Mouse (Mus musculus): ENCODE results near the gene Prss2. TPM values are rescaled to one million over a fixed set of nuclear protein-coding genes. Genes with fewer than 3 reads are reported as not detected.
"Not testable (repeated sequence)": the region's sequence is repeated elsewhere in the genome, so short reads cannot be mapped to it uniquely, and the experiment has no call there.

Gene Prss2
- total RNA-seq, 2 experiments from 2014 or later = not detected

GRCm38 (mm10) chr6:41556389-41556788 is 34.8 kb downstream of the Prss2 start:
- DNase-seq = no peak

- DNase-seq = no peak
Observed at GRCm38 (mm10) chr6:41557468-41557867, 35.9 kb downstream of the Prss2 start.

- DNase-seq = no peak
Observed at GRCm38 (mm10) chr6:41558271-41558670, 36.7 kb downstream of the Prss2 start.

- DNase-seq = no peak
Observed at GRCm38 (mm10) chr6:41559331-41559730, 37.7 kb downstream of the Prss2 start.

- no peak for DNase-seq
Observed at GRCm38 (mm10) chr6:41560273-41560672, 38.7 kb downstream of the Prss2 start.

GRCm38 (mm10) chr6:41562598-41562997 is 41.0 kb downstream of the Prss2 start:
- DNase-seq = no peak

GRCm38 (mm10) chr6:41563104-41563951 is 41.7 kb downstream of the Prss2 start:
- DNase-seq = not testable (repeated sequence)

- no peak for DNase-seq
Observed at GRCm38 (mm10) chr6:41565261-41565660, 43.7 kb downstream of the Prss2 start.

GRCm38 (mm10) chr6:41566965-41567364 is 45.4 kb downstream of the Prss2 start:
- DNase-seq = no peak

GRCm38 (mm10) chr6:41569078-41569477 is 47.5 kb downstream of the Prss2 start:
- no peak for DNase-seq

Other genes with a start within 250 kb of the Prss2 start
- gene Try4, start 219.5 kb upstream of the Prss2 start, total RNA-seq (2021) = not detected
- not detected for gene Try5, start 204.9 kb upstream of the Prss2 start, total RNA-seq (2021)
- gene Try10, start 167.7 kb upstream of the Prss2 start, total RNA-seq (2021) = not detected
- not detected for gene Prss3, start 144.1 kb upstream of the Prss2 start, total RNA-seq (2021)
- not detected for gene Gm5771, start 129.4 kb upstream of the Prss2 start, total RNA-seq (2021)
- gene Gm10334, start 75.6 kb upstream of the Prss2 start, total RNA-seq (2021) = not detected
- not detected for gene Prss1, start 62.9 kb upstream of the Prss2 start, total RNA-seq (2021)
- 1 to 10 TPM; 2.2 to 4.7 TPM for gene Ephb6, start 83.7 kb downstream of the Prss2 start, total RNA-seq (2021)
- not detected for gene Trpv6, start 114.6 kb downstream of the Prss2 start, total RNA-seq (2021)
- not detected for gene Trpv5, start 159.0 kb downstream of the Prss2 start, total RNA-seq (2021)
- not detected for gene Llcfc1, start 162.6 kb downstream of the Prss2 start, total RNA-seq (2021)
- 1 to 10 TPM in 1 of 2 experiments, not detected in 1; 2.3 TPM for gene Kel, start 182.6 kb downstream of the Prss2 start, total RNA-seq (2021)